Mouse (Mus musculus): ENCODE results near the gene Slc26a11. TPM values are rescaled to one million over a fixed set of nuclear protein-coding genes. Genes with fewer than 3 reads are reported as not detected.
A peak's percentile ranks its signal among the peaks of the same experiment; 100 is the strongest.
"Not testable (repeated sequence)": the region's sequence is repeated elsewhere in the genome, so short reads cannot be mapped to it uniquely, and the experiment has no call there.

The Slc26a11 gene
- total RNA-seq, 2 experiments from 2014 or later, result 2.7 to 2.9 TPM

DNA sequence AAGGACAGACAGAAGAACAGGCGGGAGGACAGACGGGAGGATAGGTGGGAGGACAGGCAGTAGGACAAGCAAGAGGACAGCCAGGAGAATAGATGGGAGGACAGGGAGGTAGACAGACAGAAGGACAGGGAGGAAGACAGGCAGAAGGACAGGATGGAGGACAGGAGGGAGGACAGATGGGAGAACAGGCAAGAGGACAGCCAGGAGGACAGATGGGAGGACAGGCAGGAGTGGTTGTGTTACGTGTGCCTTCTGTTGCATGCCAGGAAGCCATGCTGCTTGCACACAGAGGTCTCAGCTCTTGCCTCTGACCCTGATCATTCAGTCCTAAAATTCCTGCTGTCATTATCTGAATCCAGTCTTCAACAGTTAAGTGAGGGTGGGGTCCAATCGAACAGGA, 1.4 kb upstream of the Slc26a11 start:
- intact Hi-C loops (cut with DNase I; ENCODE audit: low total_unique reads), result loop anchor here (10.0 kb wide), 1 partner anchor 49 kb away; the partner anchor contains the start of genes Card14 and Eif4a3
- DNase-seq, result no peak

DNA sequence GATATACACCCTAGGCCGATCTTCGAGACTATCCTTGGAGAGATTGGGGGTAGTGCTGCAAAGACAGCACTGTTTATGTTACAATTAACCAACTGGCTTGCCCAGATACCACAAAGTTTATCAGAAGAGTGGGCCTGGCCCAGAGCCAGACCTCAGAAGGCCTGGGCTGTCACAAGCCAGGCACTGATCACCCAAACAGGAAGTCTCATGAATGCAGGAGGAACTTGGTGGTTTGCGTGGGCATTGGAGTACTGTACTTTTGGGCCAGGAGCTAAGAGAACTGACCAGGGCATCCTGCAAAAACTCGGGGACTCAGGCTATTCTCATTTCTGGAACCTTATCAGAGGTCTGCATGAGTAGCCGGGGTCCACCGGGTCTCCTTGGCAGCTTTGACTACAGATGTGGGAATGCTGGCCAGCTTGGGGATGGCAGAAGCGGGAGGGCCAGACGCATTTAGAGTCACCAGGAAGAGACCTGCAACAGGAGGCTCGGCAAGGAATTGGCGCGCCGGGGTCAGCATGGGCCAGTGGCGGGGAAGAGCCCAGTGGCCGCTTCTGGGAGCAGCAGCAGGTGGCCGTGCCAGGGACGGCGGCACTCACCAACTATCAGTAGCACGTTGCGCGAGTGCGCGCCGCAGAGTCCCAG, 437 bp upstream of the Slc26a11 start:
- intact Hi-C loops (cut with DNase I; ENCODE audit: low total_unique reads), result loop anchor here (10.0 kb wide), 1 partner anchor 50 kb away; the partner anchor contains the start of genes Card14 and Eif4a3
- DNase-seq, result peak; percentile 43

DNA sequence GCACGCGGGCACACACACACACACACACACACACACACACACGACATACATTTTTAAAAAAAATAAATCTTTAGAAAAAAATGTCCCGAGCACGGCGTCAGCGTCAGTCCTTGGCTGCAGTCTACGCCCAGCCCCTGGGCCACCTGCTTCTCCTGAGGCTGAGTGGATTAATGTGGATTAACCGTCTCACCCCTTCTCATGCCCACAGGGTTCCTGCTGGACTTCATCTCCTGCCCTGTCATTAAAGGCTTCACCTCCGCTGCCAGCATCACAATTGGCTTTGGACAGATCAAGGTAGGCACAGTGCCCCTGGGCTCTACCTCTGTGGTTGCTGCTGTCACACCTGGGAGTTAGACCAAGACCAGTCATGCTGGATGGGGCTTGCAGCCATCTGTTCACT, 3.7 kb downstream of the Slc26a11 start:
- no peak for DNase-seq
- intact Hi-C loops (cut with DNase I; ENCODE audit: low total_unique reads), result loop anchor here (10.0 kb wide), 1 partner anchor 54 kb away; the partner anchor contains the start of genes Card14 and Eif4a3

DNA sequence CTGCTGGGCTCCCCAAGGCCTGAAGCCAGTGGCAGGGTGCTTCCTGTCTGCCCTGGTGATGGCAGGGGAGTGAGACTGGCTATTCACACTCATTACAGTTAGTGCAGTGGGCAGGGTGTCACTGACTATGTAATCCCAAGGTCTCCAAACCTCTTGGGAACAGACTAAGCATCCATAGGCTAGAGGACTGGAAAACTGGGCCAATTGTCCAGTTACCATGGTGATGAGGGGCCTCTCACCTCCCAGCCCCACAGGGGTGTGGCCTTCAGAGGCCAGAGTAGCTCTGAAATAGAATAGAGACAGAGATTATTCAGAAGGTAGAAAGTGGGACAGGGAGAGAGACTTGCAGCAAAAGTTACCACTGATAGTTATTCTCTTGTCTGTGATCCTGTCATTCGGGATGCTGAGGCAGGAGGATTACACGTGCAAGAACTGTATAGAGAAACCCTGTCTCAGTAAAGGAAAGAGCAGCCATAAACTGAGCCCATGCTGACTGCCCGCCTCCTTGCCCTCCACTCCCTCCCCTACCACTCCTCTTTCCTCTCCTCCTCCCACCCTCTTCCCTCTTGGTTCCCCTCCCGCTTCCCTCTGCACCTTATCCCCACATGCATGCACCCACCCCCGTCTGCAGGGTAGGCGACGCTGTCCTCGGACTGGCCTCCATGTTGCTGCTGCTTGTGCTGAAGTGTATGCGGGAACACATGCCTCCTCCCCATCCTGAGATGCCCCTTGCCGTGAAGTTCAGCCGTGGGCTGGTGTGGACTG, 7.6 kb downstream of the Slc26a11 start:
- intact Hi-C loops (cut with DNase I; ENCODE audit: low total_unique reads), result no loop called here
- no peak for DNase-seq

DNA sequence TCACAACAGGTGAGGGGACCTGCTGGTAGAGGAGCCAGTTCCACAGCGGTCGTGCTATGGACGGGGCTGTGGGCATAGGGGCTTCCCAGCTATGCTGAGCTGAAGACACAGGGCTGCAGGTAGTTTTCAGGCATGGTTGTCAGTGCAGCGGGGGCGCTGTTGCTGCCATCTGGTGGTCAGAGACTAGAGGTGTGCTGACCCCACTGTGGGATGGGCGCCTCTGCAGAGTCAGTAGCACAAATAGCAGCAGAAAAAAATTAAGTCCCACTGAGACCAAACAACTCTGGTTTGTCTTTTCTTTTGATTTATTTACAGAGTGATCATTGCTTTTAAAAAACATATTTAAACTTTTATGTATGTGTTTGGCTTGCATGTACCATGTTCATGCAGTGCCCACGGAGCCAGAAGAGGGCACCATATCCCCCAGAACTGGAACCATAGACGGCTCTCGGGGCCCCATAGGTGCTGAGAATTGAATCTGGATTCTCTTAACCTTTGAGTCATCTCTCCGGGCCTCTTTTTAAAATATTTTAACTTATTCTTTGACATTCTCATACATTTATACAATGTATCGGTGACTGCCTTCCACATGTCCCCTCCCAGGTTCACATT, 8.3 kb downstream of the Slc26a11 start:
- peak; percentile 64 for DNase-seq
- intact Hi-C loops (cut with DNase I; ENCODE audit: low total_unique reads), result no loop called here

DNA sequence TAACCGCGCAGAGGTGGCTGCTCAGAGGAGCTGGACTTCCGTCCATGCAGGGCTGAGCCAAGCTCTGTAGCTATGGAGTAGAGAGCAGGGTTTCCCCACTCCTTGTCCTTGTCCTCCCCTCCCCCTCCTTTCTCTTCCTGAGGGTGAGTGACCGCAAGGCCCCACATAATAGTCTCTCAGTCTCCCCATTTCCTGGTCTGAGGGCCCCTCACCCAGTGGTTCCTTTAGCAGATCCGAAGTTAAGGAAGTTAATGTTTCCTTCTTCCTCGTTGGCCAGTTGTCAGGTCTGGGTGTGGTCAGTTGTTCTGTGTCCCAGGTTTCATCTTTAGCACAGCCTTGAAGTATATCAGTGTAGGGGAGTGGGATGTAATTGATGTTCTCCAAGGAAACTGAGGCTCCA, 20.1 kb downstream of the Slc26a11 start:
- no peak for DNase-seq
- intact Hi-C loops (cut with DNase I; ENCODE audit: low total_unique reads), result no loop called here

DNA sequence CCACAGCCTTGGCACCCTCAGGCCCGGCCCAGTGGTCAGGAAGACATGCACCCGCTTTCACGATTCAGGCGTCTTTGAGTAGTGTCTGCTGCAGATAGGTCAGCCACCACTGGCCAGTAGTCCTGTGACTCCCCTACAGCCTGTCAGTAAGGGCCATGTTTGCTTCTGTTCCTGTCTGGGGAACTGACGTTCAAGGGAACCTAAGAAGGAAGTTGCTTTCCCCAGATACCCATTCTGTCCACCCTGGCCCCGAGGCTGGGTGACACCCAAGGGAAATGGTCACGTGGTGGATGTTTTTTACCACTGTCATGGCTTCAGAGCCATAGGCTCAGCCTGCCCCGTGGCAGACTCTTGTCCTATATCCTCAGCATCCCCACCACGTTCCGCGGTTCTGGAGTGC, 22.0 kb downstream of the Slc26a11 start:
- intact Hi-C loops (cut with DNase I; ENCODE audit: low total_unique reads), result no loop called here
- no peak for DNase-seq

DNA sequence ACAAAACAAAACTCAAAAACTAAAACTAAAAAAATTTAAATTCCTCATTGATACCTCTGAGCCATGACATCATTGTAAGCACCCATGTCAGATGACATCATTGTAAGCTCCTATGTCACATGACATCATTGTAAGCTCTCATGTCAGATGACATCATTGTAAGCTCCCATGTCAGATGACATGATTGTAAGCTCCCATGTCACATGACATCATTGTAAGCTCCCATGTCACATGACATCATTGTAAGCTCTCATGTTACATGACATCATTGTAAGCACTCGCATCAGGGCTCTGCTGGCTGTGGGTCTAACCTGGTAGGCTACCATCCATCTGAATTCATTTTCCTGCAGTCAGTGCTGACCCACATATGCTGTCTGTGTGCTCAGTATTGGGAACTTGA, 23.2 kb downstream of the Slc26a11 start:
- no peak for DNase-seq
- intact Hi-C loops (cut with DNase I; ENCODE audit: low total_unique reads), result no loop called here

DNA sequence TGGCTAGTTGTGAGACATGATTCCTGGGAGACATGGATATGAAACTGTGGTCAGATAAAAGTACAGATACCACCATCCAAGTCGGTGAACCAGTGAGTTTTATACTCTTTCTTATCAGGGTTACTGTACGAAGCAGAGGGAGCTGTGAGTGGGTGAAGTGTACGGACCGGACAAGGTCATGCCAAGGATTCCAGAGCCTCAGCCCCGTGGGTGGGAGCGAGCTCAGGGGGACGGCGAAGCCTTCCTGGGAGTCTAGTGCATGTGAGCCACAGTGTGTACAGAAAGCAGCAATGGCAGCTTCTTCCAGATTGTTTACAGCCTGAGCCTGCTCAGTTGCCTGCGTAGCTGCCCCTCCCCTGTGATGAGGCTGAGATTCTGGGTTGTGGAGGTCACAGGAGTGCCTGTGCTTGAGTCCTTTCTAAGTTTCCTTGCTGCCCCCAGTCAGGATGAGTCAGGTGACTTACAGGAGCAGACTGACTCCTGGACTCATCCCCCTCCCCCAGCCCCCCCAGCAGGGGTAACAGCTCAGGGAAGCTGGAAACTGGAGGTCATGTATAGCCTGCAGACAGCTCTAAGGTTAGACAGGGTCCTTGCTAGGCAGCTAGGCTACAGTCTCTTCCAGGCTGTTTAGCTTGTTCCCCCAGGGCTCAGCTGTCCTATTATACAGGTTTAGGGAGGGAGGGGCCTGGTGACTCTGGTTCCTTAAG, 26.4 kb downstream of the Slc26a11 start:
- DNase-seq, result no peak
- intact Hi-C loops (cut with DNase I; ENCODE audit: low total_unique reads), result no loop called here

DNA sequence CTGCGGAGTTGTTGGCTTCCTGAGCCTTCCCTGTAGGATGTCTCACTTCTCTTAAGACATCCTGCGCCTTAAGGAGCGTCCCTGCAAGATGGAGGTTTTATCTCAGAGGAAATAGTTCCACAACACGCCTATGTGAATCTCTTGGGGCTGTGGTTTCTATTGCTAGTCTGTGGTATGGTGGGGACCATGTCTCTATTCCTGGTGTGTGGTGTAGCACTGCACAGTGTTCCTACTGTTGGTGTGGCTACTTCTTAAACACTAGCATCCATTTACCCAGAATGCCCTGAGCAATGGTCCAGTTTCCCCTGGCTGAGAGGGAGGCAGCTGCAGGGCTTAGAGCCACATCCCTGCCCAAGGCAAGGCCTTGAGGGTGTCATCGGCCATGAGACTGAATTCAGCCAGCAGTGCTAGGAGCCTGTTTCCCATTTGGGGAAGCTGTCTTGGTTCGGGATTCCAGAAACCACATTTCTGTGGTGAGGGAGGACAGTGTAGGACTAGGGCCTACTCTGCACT, 27.0 kb downstream of the Slc26a11 start:
- no peak for DNase-seq
- intact Hi-C loops (cut with DNase I; ENCODE audit: low total_unique reads), result no loop called here

DNA sequence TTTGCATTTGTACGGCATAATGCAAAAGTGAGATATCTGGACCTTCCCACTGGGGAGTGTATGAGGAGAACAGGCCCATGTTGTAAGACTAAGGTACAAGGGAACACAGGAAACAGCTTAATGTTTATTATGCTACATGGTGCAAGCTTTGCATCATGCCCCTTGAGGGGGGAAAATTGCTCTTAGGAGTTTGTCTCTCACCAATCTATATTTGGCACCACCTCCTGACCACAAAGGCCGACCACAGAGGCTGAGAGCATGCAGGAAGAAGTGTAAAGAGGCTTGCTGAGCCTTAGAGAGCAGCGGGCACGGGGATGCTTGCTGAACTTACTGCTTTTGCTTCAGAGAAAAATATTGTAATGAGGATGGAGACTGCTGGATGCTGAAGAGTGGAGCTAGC, 29.5 kb downstream of the Slc26a11 start:
- intact Hi-C loops (cut with DNase I; ENCODE audit: low total_unique reads), result no loop called here
- DNase-seq, result no peak

DNA sequence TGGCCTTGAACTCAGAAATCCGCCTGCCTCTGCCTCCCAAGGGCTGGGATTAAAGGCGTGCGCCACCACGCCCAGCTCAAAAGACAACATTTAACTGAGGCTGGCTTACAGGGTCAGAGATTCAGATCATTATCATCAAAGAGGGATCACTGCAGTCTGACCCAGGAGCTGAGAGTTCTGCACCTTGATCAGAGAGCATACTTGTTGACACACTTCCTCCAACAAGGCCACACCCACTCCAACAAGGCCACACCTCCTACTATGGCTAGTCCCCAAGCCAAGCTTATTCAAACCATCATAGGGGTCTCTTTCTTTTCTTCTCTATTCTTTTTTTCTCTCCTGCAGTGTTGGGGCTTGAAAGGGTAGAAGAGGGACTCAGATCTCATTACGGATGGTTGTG, 30.9 kb downstream of the Slc26a11 start:
- intact Hi-C loops (cut with DNase I; ENCODE audit: low total_unique reads), result no loop called here

DNA sequence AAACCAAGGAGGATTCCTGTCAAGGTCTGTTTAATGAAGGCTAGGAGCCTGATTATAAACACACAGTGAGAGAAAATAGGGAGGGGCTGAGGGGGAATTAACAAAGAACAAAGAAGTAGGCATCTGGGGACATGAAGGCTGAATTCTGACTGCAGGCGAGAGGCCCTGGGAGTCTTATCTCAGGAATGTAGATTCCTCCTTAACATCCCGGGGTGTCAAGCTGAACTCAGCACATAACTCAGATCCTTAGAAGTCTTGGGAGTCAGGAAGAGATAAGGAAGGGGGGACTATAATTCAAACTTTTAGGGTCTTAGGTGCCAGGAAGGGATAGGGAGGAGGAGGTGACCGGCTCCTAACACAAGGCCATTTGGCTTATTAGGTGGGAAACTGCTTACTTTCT, 31.9 kb downstream of the Slc26a11 start:
- intact Hi-C loops (cut with DNase I; ENCODE audit: low total_unique reads); DNase-seq: not testable (repeated sequence)

More for the DNA sequence above, 30.9 kb downstream of the Slc26a11 start:
- DNase-seq, result no peak

DNA sequence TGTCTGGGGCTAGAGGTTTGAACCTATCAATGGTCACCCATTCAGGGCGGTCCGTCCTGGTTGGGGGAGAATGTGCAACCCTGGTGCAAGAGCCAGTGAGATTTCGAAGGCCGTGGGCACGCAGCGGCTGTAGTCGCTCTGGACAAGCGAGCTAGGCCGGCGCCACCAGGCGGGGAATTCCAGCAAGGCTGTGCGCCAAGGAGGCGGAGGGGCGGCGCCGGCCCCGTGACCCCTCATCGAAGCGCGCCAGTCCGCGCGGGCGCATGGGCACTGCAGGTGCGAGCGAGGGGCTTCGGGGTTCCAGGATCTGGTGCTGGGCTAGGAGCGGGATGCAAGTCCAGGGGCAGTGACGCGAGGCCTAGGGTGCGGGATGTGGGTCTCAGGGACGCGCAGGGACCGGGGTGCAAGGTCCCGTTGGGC, 34.5 kb downstream of the Slc26a11 start:
- intact Hi-C loops (cut with DNase I; ENCODE audit: low total_unique reads), result no loop called here
- peak; percentile 87 for DNase-seq

DNA sequence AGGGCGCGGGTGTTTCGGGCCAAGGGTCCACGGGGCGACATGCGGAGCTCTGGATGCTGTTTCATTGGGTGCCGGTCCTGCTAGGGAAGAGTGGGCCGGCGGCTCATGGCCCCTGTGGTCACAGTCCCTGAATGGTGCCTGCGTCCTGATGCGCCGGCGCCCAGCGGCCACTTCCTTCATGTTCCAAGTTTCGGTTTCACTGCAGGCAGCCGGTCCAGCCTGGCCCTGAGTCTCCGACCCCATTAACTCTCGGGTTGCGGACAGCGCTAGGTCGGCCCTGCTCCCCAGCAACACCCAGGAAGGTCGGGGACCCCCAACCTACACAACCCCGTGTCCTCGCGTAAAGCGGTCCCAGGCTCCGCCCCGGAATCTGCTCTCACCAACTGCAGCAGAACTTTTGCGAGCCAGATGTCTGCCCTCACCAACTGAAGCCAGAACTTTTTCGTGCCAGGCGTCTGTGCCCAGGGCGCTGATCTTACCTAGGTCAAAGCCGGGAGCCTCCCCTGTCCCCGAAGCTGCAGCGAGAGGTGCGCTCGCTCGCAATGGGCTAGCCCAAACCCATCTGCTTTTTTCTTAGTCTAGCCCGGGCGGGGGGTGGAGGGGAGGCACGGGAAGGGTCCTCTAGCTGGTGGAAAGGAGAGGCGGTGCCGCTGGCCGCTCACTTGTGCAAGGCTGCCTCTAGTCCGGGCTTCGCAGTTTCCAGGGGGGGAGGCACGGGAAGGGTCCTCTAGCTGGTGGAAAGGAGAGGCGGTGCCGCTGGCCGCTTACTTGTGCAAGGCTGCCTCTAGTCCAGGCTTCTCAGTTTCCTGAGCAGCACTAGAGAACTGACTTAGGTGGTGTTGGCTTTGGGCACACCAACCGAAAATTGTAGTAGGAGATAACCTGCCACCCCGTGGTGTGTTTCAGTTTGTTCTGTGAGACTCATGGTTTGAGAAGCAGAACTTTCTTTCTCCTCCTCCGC, 35.2 kb downstream of the Slc26a11 start:
- DNase-seq, result peak; percentile 77
- intact Hi-C loops (cut with DNase I; ENCODE audit: low total_unique reads), result no loop called here

DNA sequence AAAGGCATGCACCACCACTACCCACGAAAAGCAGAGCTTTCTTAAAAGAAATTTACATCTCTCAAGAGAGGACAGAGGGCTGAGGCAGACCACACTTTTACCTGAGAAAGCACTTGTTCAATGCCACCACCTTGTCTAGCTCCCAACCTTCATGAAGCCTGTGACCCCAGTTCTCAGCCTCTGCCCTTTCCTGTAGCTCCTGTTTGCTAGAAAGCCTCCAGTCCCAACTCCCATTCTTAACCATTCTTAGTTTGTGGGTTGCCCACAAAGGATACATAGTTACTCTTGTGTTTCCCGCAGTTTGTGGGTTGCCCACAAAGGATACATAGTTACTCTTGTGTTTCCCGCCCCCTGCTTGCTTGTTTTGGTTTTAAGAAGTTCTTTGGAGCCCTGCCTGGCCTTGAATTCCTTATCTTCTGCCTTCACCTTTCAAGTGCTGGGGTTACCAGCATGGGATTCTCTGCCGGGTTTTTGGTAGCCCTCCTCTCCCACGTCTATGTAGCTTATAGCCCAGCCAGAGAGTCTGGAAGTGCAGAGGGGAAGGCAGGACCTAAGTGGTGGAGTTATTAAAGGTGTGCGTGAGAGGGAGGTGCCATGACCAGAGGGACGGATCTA, 36.1 kb downstream of the Slc26a11 start:
- DNase-seq, result no peak
- intact Hi-C loops (cut with DNase I; ENCODE audit: low total_unique reads), result no loop called here

DNA sequence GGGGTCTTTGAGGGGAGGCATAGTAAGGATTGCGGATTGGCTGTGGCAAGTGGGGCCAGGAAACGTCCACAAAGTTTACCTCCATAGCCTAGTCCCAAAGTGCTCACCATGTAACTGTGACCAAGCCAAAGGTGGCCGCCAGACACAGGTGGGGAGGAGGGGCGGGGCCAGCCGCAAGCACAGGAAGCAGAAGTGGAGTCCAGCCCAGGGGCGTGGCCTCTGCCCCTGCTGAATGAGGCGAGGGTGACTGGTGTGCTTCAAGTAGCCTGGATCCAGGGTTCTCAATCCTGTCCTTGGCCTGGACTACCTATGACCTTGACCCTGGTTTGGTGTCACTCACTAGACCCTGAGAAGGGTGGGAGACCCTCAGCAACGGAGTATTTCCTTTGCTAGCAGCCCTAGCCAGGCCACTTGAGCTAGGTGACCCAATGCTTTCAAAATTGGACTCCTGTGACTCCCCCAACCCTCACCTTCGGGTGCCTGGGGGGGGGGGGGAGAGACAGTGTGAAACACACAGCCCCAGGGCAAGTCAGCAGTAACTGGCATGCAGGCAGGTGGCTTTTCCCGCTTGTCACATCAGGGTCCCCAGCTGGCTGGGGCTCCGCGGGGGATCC, 36.8 kb downstream of the Slc26a11 start:
- intact Hi-C loops (cut with DNase I; ENCODE audit: low total_unique reads), result no loop called here
- DNase-seq, result peak; percentile 43
